Mouse (Mus musculus) myocyte (in vitro differentiated cells): Measurements from ENCODE around the gene Castor2.

ENCODE experiments used
- MYOG ChIP-seq, 3 experiments: IDR thresholded peaks; one replicate each; pipeline ENCODE4 v1.6.1; 2011; ENCODE audit warnings: control low read depth in 2 of 3, low read depth in 2 of 3, mild to moderate bottlenecking in 2 of 3; ENCODE audit not compliant: insufficient read length in 2 of 3, control insufficient read depth in 1 of 3, insufficient read depth in 1 of 3
- POLR2A ChIP-seq: IDR thresholded peaks from one replicate; pipeline ENCODE4 v1.6.1; 2011; ENCODE audit warnings: low read depth, mild to moderate bottlenecking, control low read depth, moderate library complexity; ENCODE audit not compliant: insufficient read length
- POLR2AphosphoS2 ChIP-seq: IDR thresholded peaks from one replicate; pipeline ENCODE4 v1.6.1; 2011; ENCODE audit warnings: low read depth, control low read depth; ENCODE audit not compliant: insufficient read length
- TCF12 ChIP-seq: IDR thresholded peaks from one replicate; pipeline ENCODE4 v1.6.1; 2011; ENCODE audit warnings: mild to moderate bottlenecking, control low read depth; ENCODE audit not compliant: poor library complexity, insufficient read depth, severe bottlenecking
- TCF3 ChIP-seq: IDR thresholded peaks from one replicate; pipeline ENCODE4 v1.6.1; 2011; ENCODE audit warnings: low read depth, control low read depth; ENCODE audit not compliant: insufficient read length
- USF1 ChIP-seq: IDR thresholded peaks from one replicate; pipeline ENCODE4 v1.6.1; 2011; ENCODE audit warnings: low read depth, mild to moderate bottlenecking, control low read depth, moderate library complexity

DNA sequence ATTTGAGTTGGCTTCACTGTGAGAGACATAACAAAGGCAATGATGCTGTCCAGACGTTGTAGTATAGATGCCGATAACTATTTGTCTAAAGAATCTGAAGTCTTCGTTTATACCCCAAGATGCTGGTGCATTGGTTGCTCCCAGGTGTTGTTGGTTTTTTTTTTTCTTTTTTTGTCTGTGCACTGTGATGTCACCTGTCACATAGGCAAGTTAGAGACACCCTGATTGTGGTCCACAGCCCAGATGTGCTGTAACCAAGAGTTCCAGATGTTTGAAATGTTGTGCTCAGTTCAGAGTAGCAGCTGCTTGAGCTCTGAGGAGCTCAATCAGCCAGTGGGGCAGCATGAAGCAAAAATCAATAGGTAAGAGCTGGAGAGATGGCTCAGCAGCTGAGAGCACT is 86.5 kb downstream of the Castor2 start:
- TF ChIP-seq POLR2AphosphoS2 (no peak), POLR2A (no peak), MYOG (IDR thresholded peaks at IDR 0.05; ENCODE audit: control insufficient read depth in 1 of 3, insufficient read depth in 1 of 3, insufficient read length in 2 of 3, low read depth in 2 of 3) (no peak), TCF12 (no peak), TCF3 (no peak), USF1 (no peak)
